Mouse (Mus musculus) MEL (cell line): Measurements from ENCODE around the gene Serhl. TPM values are rescaled to one million over a fixed set of nuclear protein-coding genes. Genes with fewer than 3 reads are reported as not detected.

Experiments used
- DNase-seq: peaks from one replicate; pipeline ENCODE4 v3.0.0; 2011; ENCODE audit warnings: low read depth, low spot score
- H3K27ac ChIP-seq: 2 replicates; pipeline ENCODE4 v1.5.1; 2012; ENCODE audit warnings: low read depth, mild to moderate bottlenecking, control low read depth, low read length, moderate library complexity; ENCODE audit not compliant: control insufficient read depth
- H3K27me3 ChIP-seq, 2 experiments: fragments of 150-350 bp in 1 of 2; sonication (generic) in 1 of 2; 2 replicates each; pipeline ENCODE4 v1.6.1; 2012; ENCODE audit warnings: low read length in 2 of 2, mild to moderate bottlenecking in 2 of 2, improper control_type of control experiment in 1 of 2, moderate library complexity in 1 of 2; ENCODE audit not compliant: insufficient read depth in 2 of 2, control insufficient read depth in 1 of 2
- H3K36me3 ChIP-seq, 2 experiments: 2 replicates each; pipeline ENCODE4 v1.6.1; 2012 to 2014; ENCODE audit warnings: low read length in 2 of 2, improper control_type of control experiment in 1 of 2, inconsistent platforms in 1 of 2, mild to moderate bottlenecking in 1 of 2; ENCODE audit not compliant: insufficient read depth in 2 of 2, control insufficient read depth in 1 of 2
- H3K4me1 ChIP-seq, 2 experiments: fragments of 150-350 bp in 1 of 2; sonication (generic) in 1 of 2; 2 replicates each; pipeline ENCODE4 v1.6.1; 2012; ENCODE audit warnings: low read length in 2 of 2, improper control_type of control experiment in 1 of 2, mild to moderate bottlenecking in 1 of 2; ENCODE audit not compliant: insufficient read depth in 2 of 2, control insufficient read depth in 1 of 2
- H3K4me3 ChIP-seq, 2 experiments: fragments of 150-350 bp in 1 of 2; sonication (generic) in 1 of 2; 2 replicates each; pipeline ENCODE4 v1.5.1; 2012; ENCODE audit warnings: low read depth in 2 of 2, low read length in 2 of 2, mild to moderate bottlenecking in 2 of 2, moderate library complexity in 2 of 2, control low read depth in 1 of 2, improper control_type of control experiment in 1 of 2; ENCODE audit not compliant: control insufficient read depth in 1 of 2, insufficient read depth in 1 of 2
- H3K79me2 ChIP-seq: 2 replicates; pipeline ENCODE4 v1.6.1; 2012; ENCODE audit warnings: mild to moderate bottlenecking, low read length, moderate library complexity; ENCODE audit not compliant: control insufficient read depth, poor library complexity, insufficient read depth
- H3K9ac ChIP-seq: 2 replicates; pipeline ENCODE4 v1.6.1; 2012; ENCODE audit warnings: low read depth, mild to moderate bottlenecking, control low read depth, low read length, moderate library complexity; ENCODE audit not compliant: control insufficient read depth, poor library complexity, severe bottlenecking
- H3K9me3 ChIP-seq: fragments of 150-350 bp; sonication (generic); replicated peaks from 2 replicates; pipeline ENCODE4 v1.6.1; 2012; ENCODE audit warnings: mild to moderate bottlenecking, low read length, improper control_type of control experiment, moderate library complexity; ENCODE audit not compliant: insufficient read depth
- CHD2 ChIP-seq: IDR thresholded peaks from 2 replicates; pipeline ENCODE4 v1.6.1; 2011; ENCODE audit warnings: low read length, improper control_type of control experiment
- CTCF ChIP-seq, 3 experiments: IDR thresholded peaks in 2 of 3; conservative IDR thresholded peaks in 1 of 3; 2 replicates each; pipeline ENCODE4 v1.5.1; 2011 to 2012; ENCODE audit warnings: low read length in 3 of 3, low read depth in 2 of 3, mild to moderate bottlenecking in 2 of 3, improper control_type of control experiment in 1 of 3, inconsistent platforms in 1 of 3, mixed read lengths in 1 of 3, moderate library complexity in 1 of 3; ENCODE audit not compliant: control insufficient read depth in 1 of 3, insufficient read depth in 1 of 3, poor library complexity in 1 of 3, severe bottlenecking in 1 of 3
- E2F4 ChIP-seq: IDR thresholded peaks from 2 replicates; pipeline ENCODE4 v1.6.1; 2011; ENCODE audit warnings: low read depth, low read length, improper control_type of control experiment, borderline replicate concordance
- ETS1 ChIP-seq: IDR thresholded peaks from 2 replicates; pipeline ENCODE4 v1.6.1; 2012; ENCODE audit warnings: low read depth, mild to moderate bottlenecking, inconsistent platforms, low read length, improper control_type of control experiment, moderate library complexity
- GABPA ChIP-seq: IDR thresholded peaks from 2 replicates; pipeline ENCODE4 v1.6.1; 2012; ENCODE audit warnings: low read depth, mild to moderate bottlenecking, inconsistent platforms, low read length, improper control_type of control experiment, moderate library complexity
- JUND ChIP-seq: IDR thresholded peaks from 2 replicates; pipeline ENCODE4 v1.6.1; 2011; ENCODE audit warnings: low read depth, mild to moderate bottlenecking, improper control_type of control experiment, low read length
- MAX ChIP-seq: IDR thresholded peaks from 2 replicates; pipeline ENCODE4 v1.6.1; 2011; ENCODE audit warnings: low read length, improper control_type of control experiment
- MAZ ChIP-seq: IDR thresholded peaks from 2 replicates; pipeline ENCODE4 v1.6.1; 2012; ENCODE audit warnings: low read depth, mild to moderate bottlenecking, inconsistent platforms, low read length, improper control_type of control experiment
- NRF1 ChIP-seq: IDR thresholded peaks from 2 replicates; pipeline ENCODE4 v1.6.1; 2014; ENCODE audit warnings: low read depth, mild to moderate bottlenecking, inconsistent platforms, low read length, improper control_type of control experiment, moderate library complexity; ENCODE audit not compliant: poor library complexity, insufficient read depth, severe bottlenecking
- POLR2A ChIP-seq, 2 experiments: IDR thresholded peaks; 2 replicates each; pipeline ENCODE4 v1.6.1; 2011 to 2012; ENCODE audit warnings: low read length in 2 of 2, mild to moderate bottlenecking in 2 of 2, control low read depth in 1 of 2, improper control_type of control experiment in 1 of 2, low read depth in 1 of 2, moderate library complexity in 1 of 2; ENCODE audit not compliant: control insufficient read depth in 1 of 2, insufficient read depth in 1 of 2, poor library complexity in 1 of 2
- POLR2AphosphoS2 ChIP-seq: IDR thresholded peaks from 2 replicates; pipeline ENCODE4 v1.6.1; 2011; ENCODE audit warnings: low read length, improper control_type of control experiment
- RAD21 ChIP-seq: IDR thresholded peaks from 2 replicates; pipeline ENCODE4 v1.6.1; 2011; ENCODE audit warnings: mild to moderate bottlenecking, low read depth, low read length, improper control_type of control experiment
- SIN3A ChIP-seq: IDR thresholded peaks from 2 replicates; pipeline ENCODE4 v1.6.1; 2012; ENCODE audit warnings: low read length, improper control_type of control experiment, inconsistent platforms
- TAL1 ChIP-seq: IDR thresholded peaks from 2 replicates; pipeline ENCODE4 v1.6.1; 2012; ENCODE audit warnings: mild to moderate bottlenecking, inconsistent platforms, low read length, moderate library complexity, mixed read lengths
- TBP ChIP-seq: IDR thresholded peaks from 2 replicates; pipeline ENCODE4 v1.8.0; 2011; ENCODE audit warnings: low read depth, low read length, improper control_type of control experiment
- UBTF ChIP-seq: IDR thresholded peaks from 2 replicates; pipeline ENCODE4 v1.6.1; 2012; ENCODE audit warnings: low read depth, mild to moderate bottlenecking, inconsistent platforms, low read length, improper control_type of control experiment, moderate library complexity, borderline replicate concordance; ENCODE audit not compliant: insufficient read depth
- polyA plus RNA-seq, 2 experiments: library from polyadenylated mRNA; stranded (reverse) in 1 of 2; unstranded in 1 of 2; fragments of >175 nt in 1 of 2; fragments of >200 nt in 1 of 2; gene quantifications; 2 replicates each; pipeline versions ENCODE4 v1.2.1 to v1.2.4; 2012; ENCODE audit warnings: low replicate concordance in 2 of 2, low read depth in 1 of 2; ENCODE audit not compliant: insufficient read length in 2 of 2, insufficient read depth in 1 of 2, missing spikeins in 1 of 2
- total RNA-seq: library from RNA; depleted of rRNA; stranded (reverse); fragments of 300-350 nt; gene quantifications from 2 replicates; pipeline ENCODE4 v1.2.3, GENCODE M21; 2012; rRNA removed

Serhl gene
- total RNA-seq (19.5 and 19.6 TPM in 2 replicates), polyA plus RNA-seq (10 to 100 TPM in 1 of 2 experiments, not detected in 1; 57.3 TPM)

DNA sequence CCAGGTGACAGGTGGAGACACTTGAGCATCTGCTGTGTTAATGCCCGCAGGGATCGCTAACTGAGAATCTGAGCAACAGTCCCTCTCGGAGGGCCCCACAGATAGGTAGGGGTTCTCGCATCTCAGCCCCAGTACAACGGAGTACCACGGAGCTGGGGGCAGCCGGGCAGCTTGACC is at the start of gene Serhl:
Gene Serhl, plus strand, starts transcription at position 78 of the 177 bp plus-strand sequence.
- no peak for DNase-seq
- Histone ChIP-seq H3K9me3 (no peaks in the 10 kb centered on the region), H3K79me2 (no peaks in the 10 kb centered on the region), H3K27ac (no peak within 1 kb of the TSS), H3K36me3 (peaks cover 0 to 18% of the 10 kb centered on the region in 2 experiments; a peak in 2 of 4 replicates), H3K4me3 (no peak within 1 kb of the TSS), H3K4me1 (peaks cover 3 to 27% of the 10 kb centered on the region in 2 experiments; a peak in 3 of 4 replicates), H3K9ac (no peak within 1 kb of the TSS), H3K27me3 (no peaks in the 10 kb centered on the region)
- no peak for TF ChIP-seq MAZ
- TF ChIP-seq GABPA, result no peak
- TF ChIP-seq POLR2A (IDR thresholded peaks at IDR 0.05; ENCODE audit: control insufficient read depth in 1 of 2, insufficient read depth in 1 of 2, low read depth in 1 of 2, low read length in 2 of 2, poor library complexity in 1 of 2), result no peak
- TF ChIP-seq TAL1, result no peak
- no peak for TF ChIP-seq MAX
- TF ChIP-seq POLR2AphosphoS2, result no peak
- no peak for TF ChIP-seq E2F4

DNA sequence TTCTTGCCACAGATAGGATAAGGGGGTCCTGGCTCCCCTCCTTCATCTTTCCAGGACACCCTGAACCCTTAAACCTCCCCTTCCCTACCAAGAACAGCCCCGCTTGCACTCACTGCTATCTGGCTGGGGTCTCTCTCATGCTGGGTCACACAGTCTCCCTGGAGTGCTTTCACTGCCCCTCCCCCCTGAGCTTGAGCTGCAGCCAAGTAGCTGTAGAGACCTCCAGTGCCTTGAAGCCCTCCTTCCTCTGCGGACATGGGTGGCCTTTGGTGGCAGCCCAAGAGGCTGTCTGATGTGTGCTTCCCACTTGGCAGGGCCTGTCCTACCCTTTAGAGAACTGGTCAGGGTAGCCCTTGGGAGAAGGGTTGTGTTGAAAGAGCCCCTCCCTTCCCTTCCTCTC is 49.1 kb upstream of the Serhl start:
- Histone ChIP-seq H3K79me2 (no peaks in the 10 kb centered on the region), H3K36me3 (peaks cover 0 to 8% of the 10 kb centered on the region in 2 experiments; a peak in 2 of 4 replicates), H3K9ac (no peak overlapping the region), H3K27ac (no peak overlapping the region), H3K9me3 (no peaks in the 10 kb centered on the region), H3K4me3 (no peak overlapping the region), H3K4me1 (peaks cover 4 to 17% of the 10 kb centered on the region in 2 experiments), H3K27me3 (no peaks in the 10 kb centered on the region)
- TF ChIP-seq NRF1, result no peak
- no peak for TF ChIP-seq CHD2
- no peak for TF ChIP-seq SIN3A
- no peak for TF ChIP-seq RAD21
- TF ChIP-seq POLR2AphosphoS2, result no peak
- TF ChIP-seq UBTF, result no peak
- no peak for TF ChIP-seq TBP
- no peak for TF ChIP-seq CTCF (IDR thresholded peaks at IDR 0.05 in 2 of 3, conservative IDR thresholded peaks at IDR 0.05 in 1 of 3; ENCODE audit: control insufficient read depth in 1 of 3, insufficient read depth in 1 of 3, low read depth in 2 of 3, low read length in 3 of 3, poor library complexity in 1 of 3, severe bottlenecking in 1 of 3)
- DNase-seq, result no peak

DNA sequence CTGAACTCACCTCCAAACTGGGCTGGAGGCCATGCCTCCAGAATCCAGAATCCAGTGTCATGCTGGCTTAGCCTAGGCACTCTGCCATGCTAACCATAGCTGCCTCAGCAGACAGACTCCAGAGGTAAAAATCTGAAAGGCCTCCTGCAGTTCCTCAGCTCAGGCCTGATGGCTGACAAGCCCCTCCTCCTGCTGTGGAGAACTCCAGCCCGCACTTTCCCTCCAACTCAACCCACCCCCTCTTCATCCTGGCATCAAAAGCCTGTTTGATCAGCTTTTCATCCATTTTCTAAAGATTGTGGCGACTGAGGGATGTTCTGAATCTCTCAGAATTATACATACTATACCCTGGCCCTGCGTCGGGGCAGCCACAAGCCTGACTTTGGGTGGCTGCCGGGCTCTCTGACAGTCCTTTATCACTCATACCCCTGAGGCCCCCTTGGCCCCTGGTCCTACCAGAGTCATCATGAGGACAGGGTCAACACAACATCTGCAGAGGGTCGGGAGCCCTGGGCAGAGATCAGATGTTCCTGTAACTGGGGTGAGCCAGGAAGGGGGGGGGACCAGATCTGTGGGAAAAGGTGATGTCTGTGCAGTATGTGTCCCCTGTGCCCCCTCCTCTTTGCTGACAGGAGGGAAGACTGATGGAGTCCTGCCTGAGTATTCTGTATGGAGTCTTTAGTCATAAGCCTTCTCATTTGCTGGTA is 46.5 kb upstream of the Serhl start:
- DNase-seq, result no peak
- no peak overlapping the region for H3K9ac ChIP-seq
- no peaks in the 10 kb centered on the region for H3K9me3 ChIP-seq
- no peak overlapping the region for H3K4me3 ChIP-seq
- TF ChIP-seq GABPA (no peak), JUND (no peak), ETS1 (no peak)
- no peaks in the 10 kb centered on the region for H3K27me3 ChIP-seq
- H3K4me1 ChIP-seq, result peaks cover 0 to 3% of the 10 kb centered on the region in 2 experiments; a peak in 1 of 4 replicates
- no peaks in the 10 kb centered on the region for H3K36me3 ChIP-seq
- no peaks in the 10 kb centered on the region for H3K79me2 ChIP-seq
- H3K27ac ChIP-seq, result no peak overlapping the region
